Mouse (Mus musculus) liver, adult 2 months (tissue): Measurements from ENCODE around the gene Col18a1.

ENCODE experiments used
- CTCF ChIP-seq: fragments of 200-500 bp; IDR thresholded peaks from 2 replicates; pipeline ENCODE4 v1.5.1; 2011; ENCODE audit warnings: low read depth, low read length, control low read depth
- POLR2A ChIP-seq: fragments of 200-500 bp; IDR thresholded peaks from 2 replicates; pipeline ENCODE4 v1.6.1; 2011; ENCODE audit warnings: low read length, control low read depth; ENCODE audit not compliant: insufficient read depth; ENCODE audit errors: extremely low read depth

DNA sequence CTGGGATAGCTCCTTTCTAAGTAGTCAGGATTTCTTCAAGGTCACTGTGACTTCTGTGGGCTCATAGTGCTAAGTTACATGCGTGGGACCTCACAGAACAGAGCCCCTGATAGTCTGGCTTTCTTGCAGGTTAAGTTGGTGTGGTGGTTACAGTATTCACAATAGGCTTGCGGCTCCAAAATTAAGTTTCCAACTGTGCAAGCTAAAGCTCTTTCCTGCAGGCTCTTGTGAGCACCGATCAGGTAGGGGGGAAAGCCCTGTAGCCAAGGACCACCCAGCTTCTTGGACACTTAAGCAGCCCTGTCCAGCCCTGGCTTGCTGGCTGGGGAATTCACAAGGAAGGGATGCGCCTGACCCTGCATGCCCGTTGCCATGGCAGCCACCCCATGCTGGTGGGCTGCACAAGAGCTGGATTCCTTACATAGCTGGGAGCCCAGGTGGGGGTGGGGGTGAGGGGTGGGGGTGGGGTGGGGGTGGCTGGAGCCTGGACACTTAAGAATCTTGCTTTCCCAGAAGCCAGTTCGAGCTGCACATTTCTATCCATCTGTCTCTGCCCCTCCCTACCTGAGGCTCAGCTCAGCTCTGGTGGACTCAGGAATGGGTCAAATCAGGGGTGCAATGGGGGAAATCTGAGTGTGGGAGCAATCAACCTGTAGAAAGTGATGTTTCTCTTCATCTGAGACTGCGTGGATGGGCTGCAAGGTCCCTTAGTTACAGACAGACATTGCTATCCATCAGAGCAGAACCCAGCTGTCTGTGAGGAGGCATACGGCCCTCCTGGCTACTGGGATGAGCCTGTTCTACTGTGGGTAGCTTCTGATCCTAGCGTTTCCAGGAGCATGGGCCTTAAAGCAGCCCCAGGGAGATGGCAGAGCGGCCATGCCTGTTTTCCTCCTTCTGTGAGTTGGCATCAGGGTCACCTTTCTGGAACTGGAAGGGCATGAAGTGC lies 24.9 kb upstream of the Col18a1 start:
- TF ChIP-seq POLR2A, result no peak
- no peak for TF ChIP-seq CTCF
